Mouse (Mus musculus): ENCODE data around the gene Endou. TPM values are rescaled to one million over a fixed set of nuclear protein-coding genes. Genes with fewer than 3 reads are reported as not detected.

The Endou gene
- polyA plus RNA-seq, 1 experiment from 2014 or later: 0.23 TPM

GRCm38 (mm10) chr15:97724346-97725197 lies 6.6 kb downstream of the Endou start:
- 91% methylated on average over 17 of the region's 17 CpGs for WGBS

GRCm38 (mm10) chr15:97723536-97724345 lies 7.4 kb downstream of the Endou start:
- no peak for ATAC-seq (ENCODE audit: low FRiP score, low read depth)
- no peak overlapping the region for H3K9ac ChIP-seq
- H3K27me3 ChIP-seq (replicated peaks): no peaks in the 10 kb centered on the region
- H3K27ac ChIP-seq: no peak overlapping the region
- WGBS: 85% methylated on average over 6 of the region's 6 CpGs
- no peaks in the 10 kb centered on the region for H3K4me1 ChIP-seq
- no peaks in the 10 kb centered on the region for H3K36me3 ChIP-seq
- no peak overlapping the region for H3K4me2 ChIP-seq (replicated peaks)
- H3K4me3 ChIP-seq: no peak overlapping the region
- H3K9me3 ChIP-seq: no peaks in the 10 kb centered on the region

More at GRCm38 (mm10) chr15:97724346-97725197, 6.6 kb downstream of the Endou start:
- no peak for ATAC-seq (ENCODE audit: low FRiP score, low read depth)
- Histone ChIP-seq H3K9me3 (no peaks in the 10 kb centered on the region), H3K27me3 (replicated peaks) (no peaks in the 10 kb centered on the region), H3K4me3 (no peak overlapping the region), H3K36me3 (no peaks in the 10 kb centered on the region), H3K27ac (no peak overlapping the region), H3K4me2 (replicated peaks) (no peak overlapping the region), H3K4me1 (no peaks in the 10 kb centered on the region), H3K9ac (no peak overlapping the region)

GRCm38 (mm10) chr15:97721008-97721701 lies 10.0 kb downstream of the Endou start:
- ATAC-seq (ENCODE audit: low FRiP score, low read depth): no peak
- no peak overlapping the region for H3K27ac ChIP-seq
- no peaks in the 10 kb centered on the region for H3K36me3 ChIP-seq
- H3K9me3 ChIP-seq: no peaks in the 10 kb centered on the region
- H3K4me1 ChIP-seq: no peaks in the 10 kb centered on the region
- no peak overlapping the region for H3K9ac ChIP-seq
- WGBS: 66% methylated on average over 15 of the region's 15 CpGs
- H3K27me3 ChIP-seq (replicated peaks): peaks cover 3% of the 10 kb centered on the region; the same call in 1 of the 2 replicates
- H3K4me3 ChIP-seq: no peak overlapping the region
- H3K4me2 ChIP-seq (replicated peaks): no peak overlapping the region

- no peaks in the 10 kb centered on the region for H3K36me3 ChIP-seq
- no peaks in the 10 kb centered on the region for H3K4me1 ChIP-seq
- H3K4me3 ChIP-seq: no peak overlapping the region
- no peak overlapping the region for H3K4me2 ChIP-seq (replicated peaks)
- H3K27ac ChIP-seq: no peak overlapping the region
- WGBS: 74% methylated on average over 12 of the region's 12 CpGs
- H3K9me3 ChIP-seq: no peaks in the 10 kb centered on the region
- H3K9ac ChIP-seq: no peak overlapping the region
- H3K27me3 ChIP-seq (replicated peaks): peaks cover 3% of the 10 kb centered on the region; the same call in 1 of the 2 replicates
- ATAC-seq (ENCODE audit: low FRiP score, low read depth): no peak
Measured at GRCm38 (mm10) chr15:97720026-97720675, 11.0 kb downstream of the Endou start.

GRCm38 (mm10) chr15:97719494-97719893 lies 11.6 kb downstream of the Endou start:
- H3K4me1 ChIP-seq: no peaks in the 10 kb centered on the region
- H3K27ac ChIP-seq: no peak overlapping the region
- H3K4me3 ChIP-seq: no peak overlapping the region
- H3K9me3 ChIP-seq: no peaks in the 10 kb centered on the region
- 95% methylated on average over 12 of the region's 12 CpGs for WGBS
- H3K4me2 ChIP-seq (replicated peaks): no peak overlapping the region
- no peak overlapping the region for H3K9ac ChIP-seq
- ATAC-seq (ENCODE audit: low FRiP score, low read depth): no peak
- peaks cover 3% of the 10 kb centered on the region; the same call in 1 of the 2 replicates for H3K27me3 ChIP-seq (replicated peaks)
- no peaks in the 10 kb centered on the region for H3K36me3 ChIP-seq

- no peak for ATAC-seq (ENCODE audit: low FRiP score, low read depth)
- 88% methylated on average over 8 of the region's 8 CpGs for WGBS
- no peaks in the 10 kb centered on the region for H3K36me3 ChIP-seq
- no peaks in the 10 kb centered on the region for H3K9me3 ChIP-seq
- H3K27ac ChIP-seq: no peak overlapping the region
- no peak overlapping the region for H3K4me3 ChIP-seq
- no peaks in the 10 kb centered on the region for H3K4me1 ChIP-seq
- H3K9ac ChIP-seq: no peak overlapping the region
- H3K4me2 ChIP-seq (replicated peaks): no peak overlapping the region
- peaks cover 3% of the 10 kb centered on the region; the same call in 1 of the 2 replicates for H3K27me3 ChIP-seq (replicated peaks)
Measured at GRCm38 (mm10) chr15:97718535-97719155, 12.5 kb downstream of the Endou start.

GRCm38 (mm10) chr15:97717861-97718534 lies 13.1 kb downstream of the Endou start:
- Histone ChIP-seq H3K9ac (no peak overlapping the region), H3K4me1 (no peaks in the 10 kb centered on the region), H3K4me3 (no peak overlapping the region), H3K36me3 (no peaks in the 10 kb centered on the region), H3K27ac (no peak overlapping the region), H3K4me2 (replicated peaks) (no peak overlapping the region), H3K27me3 (replicated peaks) (peaks cover 3% of the 10 kb centered on the region; the same call in 1 of the 2 replicates), H3K9me3 (no peaks in the 10 kb centered on the region)
- no peak for ATAC-seq (ENCODE audit: low FRiP score, low read depth)
- 31% methylated on average over 12 of the region's 12 CpGs for WGBS

- Histone ChIP-seq H3K4me2 (replicated peaks) (no peak overlapping the region), H3K4me3 (no peak overlapping the region), H3K4me1 (no peaks in the 10 kb centered on the region), H3K36me3 (no peaks in the 10 kb centered on the region), H3K27me3 (replicated peaks) (peaks cover 3% of the 10 kb centered on the region; the same call in 1 of the 2 replicates), H3K9ac (no peak overlapping the region), H3K27ac (no peak overlapping the region), H3K9me3 (no peaks in the 10 kb centered on the region)
- 94% methylated on average over 11 of the region's 11 CpGs for WGBS
- no peak for ATAC-seq (ENCODE audit: low FRiP score, low read depth)
Measured at GRCm38 (mm10) chr15:97716782-97717181, 14.4 kb downstream of the Endou start.

GRCm38 (mm10) chr15:97715734-97716133 lies 15.4 kb downstream of the Endou start:
- no peaks in the 10 kb centered on the region for H3K9me3 ChIP-seq
- peaks cover 3% of the 10 kb centered on the region; the same call in 1 of the 2 replicates for H3K27me3 ChIP-seq (replicated peaks)
- 94% methylated on average over 1 of the region's 1 CpGs for WGBS
- H3K27ac ChIP-seq: no peak overlapping the region
- no peak for ATAC-seq (ENCODE audit: low FRiP score, low read depth)
- H3K9ac ChIP-seq: no peak overlapping the region
- no peak overlapping the region for H3K4me2 ChIP-seq (replicated peaks)
- H3K36me3 ChIP-seq: no peaks in the 10 kb centered on the region
- H3K4me3 ChIP-seq: no peak overlapping the region
- no peaks in the 10 kb centered on the region for H3K4me1 ChIP-seq

GRCm38 (mm10) chr15:97715083-97715482 lies 16.1 kb downstream of the Endou start:
- no peak overlapping the region for H3K9ac ChIP-seq
- ATAC-seq (ENCODE audit: low FRiP score, low read depth): no peak
- no peak overlapping the region for H3K4me3 ChIP-seq
- no peaks in the 10 kb centered on the region for H3K36me3 ChIP-seq
- no peak overlapping the region for H3K27ac ChIP-seq
- no peaks in the 10 kb centered on the region for H3K4me1 ChIP-seq
- H3K27me3 ChIP-seq (replicated peaks): peaks cover 3% of the 10 kb centered on the region; the same call in 1 of the 2 replicates
- H3K4me2 ChIP-seq (replicated peaks): no peak overlapping the region
- no peaks in the 10 kb centered on the region for H3K9me3 ChIP-seq
- 91% methylated on average over 8 of the region's 8 CpGs for WGBS

GRCm38 (mm10) chr15:97712546-97712945 lies 18.6 kb downstream of the Endou start:
- Histone ChIP-seq H3K4me2 (replicated peaks) (no peak overlapping the region), H3K27ac (no peak overlapping the region), H3K36me3 (no peaks in the 10 kb centered on the region), H3K4me1 (no peaks in the 10 kb centered on the region), H3K4me3 (no peak overlapping the region), H3K9ac (no peak overlapping the region), H3K9me3 (no peaks in the 10 kb centered on the region), H3K27me3 (replicated peaks) (no peaks in the 10 kb centered on the region)
- no peak for ATAC-seq (ENCODE audit: low FRiP score, low read depth)
- WGBS: 65% methylated on average over 6 of the region's 6 CpGs

All from neural tube, embryonic 12.5 days (tissue).